Mouse (Mus musculus): Measurements from ENCODE around the gene Psmb8.

GRCm38 (mm10) chr17:34210599-34210998 lies 13.1 kb downstream of the Psmb8 start:
- no peak for TF ChIP-seq POLR2AphosphoS2 (IDR thresholded peaks at IDR 0.05; ENCODE audit: insufficient read length, low read depth)
- no peak for TF ChIP-seq POLR2A (IDR thresholded peaks at IDR 0.05; ENCODE audit: insufficient read length, low read depth)
- TF ChIP-seq E2F4 (IDR thresholded peaks at IDR 0.05; ENCODE audit: insufficient read depth): no peak
- no peak for TF ChIP-seq USF1 (IDR thresholded peaks at IDR 0.05; ENCODE audit: low read depth)
